Mouse (Mus musculus): ENCODE results near the gene Batf3.

The Batf3 gene

DNA sequence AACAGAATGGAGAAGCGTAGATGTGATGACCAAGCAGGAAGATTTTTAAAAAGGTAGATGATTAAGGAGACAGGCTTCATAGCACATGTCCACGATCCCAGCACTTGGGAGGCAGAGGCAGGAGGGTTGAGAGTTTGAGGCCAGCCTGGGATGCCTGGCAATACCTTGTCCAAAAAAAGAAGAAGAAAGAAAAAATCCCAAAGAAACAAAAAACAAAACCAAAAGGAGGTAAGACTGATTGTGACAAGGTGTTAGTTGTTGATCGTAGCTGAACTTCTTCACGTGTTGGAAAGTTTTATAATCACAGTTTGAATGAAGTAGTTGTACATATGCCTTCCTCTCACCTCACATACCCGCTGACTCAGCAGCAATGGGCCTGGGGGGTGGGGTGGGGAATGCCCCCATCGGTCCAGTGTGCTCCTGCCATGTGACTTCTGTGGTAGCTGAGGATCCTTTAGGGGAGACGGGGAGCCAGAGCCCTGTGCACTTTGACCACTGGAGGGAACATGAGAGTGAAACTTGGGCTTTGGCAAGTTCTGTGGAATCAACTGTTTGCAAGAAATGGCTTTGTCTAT, 11.3 kb upstream of the Batf3 start:
- CTCF ChIA-PET: no interaction called here

DNA sequence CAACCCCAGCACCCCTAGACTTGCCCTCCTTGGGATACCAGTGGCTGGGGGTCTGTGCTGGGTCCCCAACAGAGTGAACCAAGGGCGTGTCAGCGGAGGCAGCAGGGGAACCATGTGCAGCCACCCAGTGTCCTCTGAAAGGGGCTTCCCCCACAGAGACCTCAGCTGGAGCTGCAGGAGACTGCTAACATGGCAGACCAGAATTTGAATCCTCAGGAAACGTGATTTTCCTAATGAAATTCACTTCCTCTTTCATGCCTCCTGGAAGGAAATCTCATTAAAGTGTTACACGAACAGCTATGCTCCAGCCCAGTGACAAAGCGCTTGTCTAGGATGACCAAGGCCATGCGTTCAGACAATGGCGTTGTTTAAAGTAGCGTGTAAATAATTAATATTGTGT, 10.7 kb upstream of the Batf3 start:
- CTCF ChIA-PET: no interaction called here

DNA sequence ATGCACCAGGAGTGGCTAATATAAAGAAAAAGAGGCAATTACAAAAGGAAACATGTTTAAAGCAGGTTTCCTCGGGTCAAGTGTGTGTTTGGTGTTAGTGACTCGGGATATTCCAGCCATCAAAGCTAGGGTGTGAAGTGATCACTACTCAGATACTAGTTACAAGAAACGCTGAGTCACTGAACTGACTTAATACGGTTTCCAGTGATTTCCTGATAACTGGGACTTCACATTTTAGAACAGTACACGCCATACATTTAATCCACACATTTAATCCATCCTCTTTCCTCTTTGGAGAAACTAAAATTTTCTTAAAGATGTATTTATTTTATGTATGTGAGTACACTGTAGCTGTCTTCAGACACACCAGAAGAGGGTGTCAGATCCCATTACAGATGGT, 9.7 kb upstream of the Batf3 start:
- CTCF ChIA-PET: no interaction called here

DNA sequence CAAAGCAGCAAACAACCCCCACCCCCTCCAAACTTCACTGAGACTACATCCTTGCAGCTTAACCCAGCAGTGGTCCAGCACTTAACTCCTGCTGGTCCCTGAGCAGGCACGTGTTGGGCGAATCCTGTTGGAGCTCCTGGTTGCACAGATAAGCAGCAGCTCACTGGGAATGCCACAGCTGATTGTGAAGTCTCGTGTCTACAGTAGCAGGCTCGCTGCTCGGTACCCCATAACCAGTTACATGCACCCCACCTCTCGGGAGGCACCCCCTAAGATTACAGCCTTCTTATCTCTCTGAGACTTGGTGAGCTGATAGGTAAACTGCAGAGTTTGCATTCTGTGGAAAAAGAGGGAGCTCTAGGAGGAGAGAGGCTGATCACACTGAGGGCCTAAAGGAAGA, 8.3 kb upstream of the Batf3 start:
- CTCF ChIA-PET: no interaction called here

DNA sequence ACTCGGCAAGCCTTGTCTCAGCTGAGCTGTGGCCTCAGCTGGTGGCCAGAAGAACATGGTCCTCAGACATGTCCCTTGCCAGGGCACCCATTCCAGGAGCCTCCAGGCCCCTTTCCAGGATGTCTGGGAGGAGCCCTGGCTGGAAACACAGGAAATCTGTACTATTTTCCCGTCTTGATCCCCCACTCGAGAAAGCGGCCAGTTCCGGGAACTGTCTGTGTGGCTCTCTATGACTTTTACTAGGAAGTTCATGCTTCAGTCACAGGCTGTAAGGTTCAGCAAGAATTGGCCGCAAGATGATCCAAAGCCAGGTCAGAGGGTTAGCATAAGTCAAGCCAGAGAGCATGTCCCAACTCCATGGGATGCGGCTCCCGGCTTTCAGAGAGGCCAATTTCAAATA, 5.6 kb upstream of the Batf3 start:
- CTCF ChIA-PET: no interaction called here

DNA sequence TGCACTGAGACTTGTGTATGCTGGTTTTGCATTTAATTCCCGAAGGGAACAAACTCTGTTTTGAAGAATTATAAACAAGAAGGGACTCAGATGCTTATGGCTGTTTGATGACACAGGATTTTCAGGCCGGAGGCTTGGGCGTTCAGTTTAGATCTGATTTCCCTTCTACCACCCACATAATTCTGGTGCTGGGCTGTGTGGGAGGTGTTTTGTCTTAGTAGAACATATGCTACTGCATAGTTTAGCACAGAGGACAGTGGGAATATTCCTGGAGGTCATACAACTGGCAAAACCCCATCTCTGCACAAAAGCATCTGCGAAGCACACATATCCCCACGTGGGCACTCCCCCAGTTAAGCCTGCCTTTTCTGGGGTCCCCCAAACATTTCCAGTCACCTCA, 4.1 kb upstream of the Batf3 start:
- CTCF ChIA-PET: interaction anchor here (0.6 kb wide), 1 partner anchor 19 kb away, joined by 3 read pairs; no protein-coding TSS in a partner anchor

DNA sequence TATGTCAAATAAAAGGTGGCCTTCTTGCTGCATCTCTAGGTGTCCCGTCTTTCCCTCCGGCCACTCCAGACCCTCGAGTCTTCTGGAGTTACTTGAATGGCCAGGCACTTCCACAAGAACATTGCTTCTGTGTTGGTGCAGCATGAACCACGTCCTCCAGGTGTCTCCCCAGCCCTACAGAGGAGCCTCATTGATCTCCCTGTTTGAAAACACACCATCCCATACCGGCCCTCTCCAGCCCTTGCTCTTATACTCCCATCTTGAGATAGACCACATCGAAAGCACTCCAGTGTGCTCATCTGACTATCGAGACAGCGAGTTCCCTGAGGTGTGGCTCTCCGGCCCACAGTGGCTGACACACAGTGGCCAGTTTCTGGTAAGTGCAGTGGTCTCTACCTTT, 2.6 kb upstream of the Batf3 start:
- CTCF ChIA-PET: no interaction called here

DNA sequence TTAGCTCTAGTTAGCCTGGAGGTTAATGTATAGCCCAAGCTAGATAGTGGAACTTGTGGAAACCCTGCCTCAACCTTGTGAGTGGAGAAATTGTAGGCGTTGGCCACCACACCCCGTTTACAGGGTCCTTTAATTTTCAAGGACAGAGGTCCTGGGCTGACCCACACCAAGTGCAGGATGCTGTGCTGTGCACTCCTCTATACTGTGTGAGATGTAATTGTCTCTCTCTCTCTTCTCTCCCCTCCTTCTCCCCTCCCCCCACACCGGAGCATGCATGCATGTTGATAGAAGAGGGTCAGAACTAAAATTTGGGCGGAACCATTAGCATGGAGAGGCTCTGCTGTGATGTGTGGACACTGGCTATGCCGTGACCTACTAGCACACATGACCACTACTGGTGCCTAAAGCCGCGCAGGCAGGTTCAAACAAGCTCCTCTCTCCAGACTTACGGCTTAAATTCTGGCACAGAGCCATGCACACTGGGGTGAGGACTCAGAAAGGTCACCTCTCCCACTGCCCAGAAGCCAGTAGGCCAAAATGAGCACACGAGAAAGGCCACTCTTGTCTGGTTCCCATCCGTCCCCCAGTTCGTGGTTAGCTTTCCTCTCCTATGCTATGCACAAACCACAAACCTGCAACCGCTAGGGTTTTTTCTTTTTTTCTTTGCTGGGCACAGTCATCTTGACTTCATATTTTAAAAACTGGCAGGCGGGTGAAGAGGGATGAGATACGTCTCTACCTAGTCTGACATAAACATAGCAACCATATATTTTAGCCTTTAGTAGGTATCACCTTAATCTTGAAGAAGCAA, 571 bp upstream of the Batf3 start:
- CTCF ChIA-PET: no interaction called here

DNA sequence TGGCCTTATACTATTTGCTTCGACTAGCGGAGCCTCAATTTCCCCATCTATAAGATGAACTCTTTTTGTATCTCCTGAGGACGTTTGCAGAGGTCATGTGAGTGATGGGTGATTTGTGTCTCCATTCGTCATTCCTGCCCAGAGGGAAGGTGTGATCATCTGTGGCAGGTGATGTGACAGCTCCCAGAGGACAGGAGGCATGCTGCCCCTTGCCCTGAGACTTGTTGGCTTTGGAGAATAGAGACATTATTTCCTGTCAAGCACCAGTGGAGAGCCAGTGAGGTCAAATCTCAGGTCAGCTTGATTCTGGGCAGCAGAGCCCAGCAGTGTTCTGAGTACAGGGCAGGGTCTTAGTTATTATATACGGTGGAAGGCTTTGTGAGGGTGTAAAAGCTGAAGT, 1.5 kb downstream of the Batf3 start:
- CTCF ChIA-PET: interaction anchor here (2.0 kb wide), 1 partner anchor 16 kb away, joined by 6 read pairs; no protein-coding TSS in a partner anchor

DNA sequence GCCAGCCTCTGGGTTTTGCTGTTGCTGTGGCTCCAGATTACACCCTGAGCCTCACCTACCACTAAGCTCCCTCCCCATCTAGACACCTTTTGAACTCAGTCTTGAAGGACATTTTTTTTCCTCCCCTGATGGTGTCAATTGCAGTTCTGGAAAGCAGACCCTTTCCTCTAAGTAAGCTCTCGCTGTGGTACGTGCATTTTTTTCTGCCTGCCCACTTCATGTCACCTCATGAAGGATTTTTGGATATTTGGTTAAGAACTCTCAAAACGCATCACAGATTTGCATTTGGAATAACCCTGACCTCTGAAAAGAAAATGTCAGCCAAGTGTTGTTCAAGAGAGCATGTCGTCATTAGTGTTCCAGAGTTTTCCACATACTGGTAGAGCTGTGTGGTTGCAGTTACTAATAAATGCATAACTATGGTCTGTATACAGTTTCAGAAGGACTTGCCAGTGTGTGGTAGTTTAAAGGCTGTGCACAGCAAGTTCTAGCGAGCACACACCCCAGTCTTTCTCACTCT, 2.2 kb downstream of the Batf3 start:
- CTCF ChIA-PET: interaction anchor here (2.0 kb wide), 1 partner anchor 17 kb away, joined by 6 read pairs; no protein-coding TSS in a partner anchor

DNA sequence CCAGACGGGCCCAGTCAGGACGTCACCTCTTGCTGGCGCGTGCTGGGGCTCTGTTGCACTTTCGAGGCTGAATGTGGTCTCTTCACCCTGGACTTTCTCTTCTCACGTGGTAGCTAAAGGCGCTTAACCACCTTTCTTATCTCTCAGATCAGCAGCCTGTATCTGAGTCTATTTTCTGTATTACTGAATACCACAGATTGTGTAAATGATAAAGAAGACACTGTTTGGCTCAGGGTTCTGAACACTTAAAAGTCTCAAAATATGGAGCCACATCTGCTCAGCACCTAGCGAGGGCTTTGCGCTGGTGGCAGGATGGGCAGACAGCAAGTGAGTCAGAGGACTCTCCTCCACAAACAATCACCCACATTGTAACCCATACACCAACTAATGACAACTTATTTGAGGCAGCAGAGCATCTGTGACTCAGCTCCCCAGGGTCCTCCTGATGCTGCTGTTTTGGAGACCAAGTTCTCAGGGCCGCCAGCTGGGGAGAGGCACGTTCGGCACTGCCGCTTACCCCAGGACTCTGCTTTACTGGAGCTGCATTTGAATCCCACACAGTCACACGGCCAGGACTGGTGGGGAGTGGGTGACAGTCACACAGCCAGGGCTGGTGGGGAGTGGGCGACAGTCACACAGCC, 5.2 kb downstream of the Batf3 start:
- CTCF ChIA-PET: no interaction called here

DNA sequence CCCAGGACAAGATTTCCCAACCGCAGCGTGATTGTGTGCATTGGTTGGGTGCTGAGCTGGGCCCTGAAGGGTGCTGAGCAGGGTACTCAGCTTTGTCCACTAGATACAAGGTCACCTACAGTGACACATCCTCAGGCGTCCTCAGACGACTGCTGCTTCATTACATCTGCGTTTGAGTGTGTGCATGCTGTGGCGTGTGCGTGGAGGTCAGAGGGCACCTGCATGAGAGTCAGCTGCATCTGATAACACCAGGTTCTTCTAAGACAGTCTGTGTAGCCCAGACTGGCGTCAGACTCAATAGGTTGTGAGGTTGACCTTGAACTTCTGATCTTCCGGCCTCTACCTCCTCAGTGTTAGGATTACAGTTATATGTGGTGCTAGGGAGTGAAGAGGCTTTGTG, 7.6 kb downstream of the Batf3 start:
- CTCF ChIA-PET: no interaction called here

DNA sequence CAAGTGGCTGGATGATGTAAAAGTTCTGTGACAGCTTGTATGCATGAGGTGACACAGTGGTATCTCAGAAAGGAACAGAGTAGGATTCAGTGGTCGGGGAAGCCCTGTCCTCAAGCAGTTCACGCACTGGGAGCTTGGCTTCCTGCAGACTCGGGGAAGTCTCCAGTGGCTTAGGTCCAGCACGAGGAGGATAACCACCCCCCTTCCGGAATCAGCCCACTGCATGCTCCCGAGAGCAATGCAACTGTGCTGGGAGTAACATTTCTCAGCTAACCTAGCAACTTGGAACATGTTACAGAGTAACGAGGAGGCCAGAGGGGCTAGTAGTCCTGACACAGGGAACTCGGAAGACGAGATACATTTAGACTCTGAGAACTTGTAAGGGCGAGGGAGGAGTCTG, 9.7 kb downstream of the Batf3 start:
- CTCF ChIA-PET: no interaction called here

DNA sequence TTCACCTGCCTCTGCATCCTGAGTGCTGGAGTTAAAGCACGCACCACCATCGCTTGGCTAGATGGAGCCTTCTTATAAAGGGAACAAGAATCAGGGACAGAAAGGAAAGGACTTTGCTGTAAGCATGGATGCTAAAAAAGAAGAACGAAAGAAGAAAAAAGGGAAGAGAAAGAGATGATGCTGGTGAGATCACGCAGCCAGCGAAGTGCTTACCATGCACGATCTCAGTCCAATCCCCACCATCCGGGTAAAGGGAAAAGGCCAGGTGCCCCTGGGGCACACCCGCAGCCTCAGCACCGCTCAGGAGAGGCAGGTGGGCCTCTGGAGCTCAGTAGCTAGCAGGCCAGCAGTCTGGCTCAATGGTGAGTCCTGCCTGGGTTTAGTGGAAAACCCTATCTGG, 12.3 kb downstream of the Batf3 start:
- CTCF ChIA-PET: no interaction called here

DNA sequence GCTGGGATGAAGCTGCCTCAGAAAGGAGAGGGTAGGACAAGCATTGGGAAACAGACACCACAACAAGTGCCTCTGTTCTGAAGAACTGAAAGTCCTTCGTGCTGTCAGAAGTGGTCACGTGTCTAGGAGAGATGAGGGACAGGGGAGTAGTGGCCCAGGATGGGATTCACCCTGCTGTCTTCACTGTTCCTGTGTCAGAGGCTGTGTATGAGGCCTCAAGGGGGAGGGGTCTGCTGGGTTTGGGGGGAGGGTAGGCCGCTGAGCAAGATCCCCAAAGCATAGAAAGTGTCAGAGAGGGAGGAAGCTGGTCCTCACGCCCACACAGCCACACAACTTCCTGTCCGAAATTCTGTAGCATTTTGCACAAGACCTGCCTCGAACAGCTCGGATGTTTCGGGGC, 13.5 kb downstream of the Batf3 start:
- CTCF ChIA-PET: interaction anchor here (0.6 kb wide), 1 partner anchor 30 kb away, joined by 14 read pairs; no protein-coding TSS in a partner anchor

DNA sequence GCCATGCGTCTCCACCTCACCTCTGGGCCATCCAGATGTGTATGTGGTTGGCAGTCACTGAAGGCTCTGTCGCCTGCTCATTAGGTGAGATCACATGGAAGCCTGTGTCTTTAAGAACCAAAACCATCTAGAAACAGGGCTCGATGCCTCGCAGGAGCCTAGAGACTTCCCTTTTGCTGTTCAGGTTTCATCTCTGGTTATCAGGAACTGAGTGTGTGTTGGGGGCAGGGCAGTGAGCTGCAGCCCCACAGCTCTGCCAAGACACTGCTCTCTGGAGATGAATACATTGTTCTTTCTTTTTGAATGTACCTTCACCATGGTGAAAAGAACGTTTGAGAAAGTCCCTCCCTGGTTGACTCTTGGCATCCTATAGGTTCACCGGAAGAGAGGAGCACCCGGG, 17.2 kb downstream of the Batf3 start:
- CTCF ChIA-PET: no interaction called here

DNA sequence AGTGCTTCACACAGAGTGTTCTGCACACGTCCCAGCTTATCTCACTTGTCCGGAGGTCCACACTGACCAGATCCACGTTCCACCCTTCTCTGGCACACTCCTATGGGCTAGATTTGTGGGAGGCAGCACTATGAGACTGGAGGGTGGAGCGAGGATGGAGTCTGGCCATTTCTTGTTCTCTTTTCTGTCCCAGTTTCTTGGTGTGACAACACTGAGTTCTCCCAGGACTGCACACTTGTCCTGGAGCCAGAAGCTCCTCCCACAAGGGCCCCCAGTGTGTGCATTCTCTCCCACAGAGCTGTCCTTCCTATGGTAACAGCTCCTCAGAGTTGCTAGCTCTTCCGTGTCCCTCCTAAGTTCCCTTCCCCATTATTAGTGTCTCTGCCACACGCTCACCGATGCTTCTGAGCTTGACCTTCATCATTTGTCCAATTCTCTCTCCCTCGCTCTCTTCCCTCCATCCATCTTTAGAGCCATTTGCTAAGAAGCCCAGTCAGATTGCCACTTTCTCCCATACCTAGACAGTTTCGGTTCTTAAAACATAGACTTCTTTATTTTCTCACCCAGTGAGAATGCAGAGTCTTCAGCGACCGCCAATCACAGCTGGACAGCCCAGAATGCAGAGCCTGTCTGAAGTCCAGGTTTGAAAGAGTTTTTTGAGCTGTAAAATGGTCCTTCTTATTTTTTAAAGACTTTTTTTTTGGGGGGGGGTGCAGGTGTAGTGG, 18.0 kb downstream of the Batf3 start:
- CTCF ChIA-PET: interaction anchor here (0.9 kb wide), 1 partner anchor 37 kb away, joined by 5 read pairs; no protein-coding TSS in a partner anchor

DNA sequence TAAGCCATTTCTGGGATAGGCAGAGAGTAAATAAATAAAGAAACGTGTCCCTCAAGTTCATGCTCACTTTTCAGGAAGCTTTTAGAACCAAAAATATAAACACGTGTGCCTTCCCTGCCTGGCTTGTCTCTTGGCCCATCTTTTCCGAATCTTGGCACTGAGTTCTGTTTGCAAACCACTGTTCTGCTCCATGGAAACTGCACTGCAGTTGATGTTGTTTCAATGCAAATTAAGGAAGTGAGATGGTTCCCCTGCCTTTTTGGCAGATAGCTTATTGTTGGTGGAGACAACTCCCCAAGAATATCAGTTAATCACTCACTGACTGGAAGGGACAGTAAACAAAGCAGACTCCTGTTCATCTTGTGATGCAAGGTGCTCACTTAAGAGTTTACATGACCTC, 25.1 kb downstream of the Batf3 start:
- CTCF ChIA-PET: no interaction called here

DNA sequence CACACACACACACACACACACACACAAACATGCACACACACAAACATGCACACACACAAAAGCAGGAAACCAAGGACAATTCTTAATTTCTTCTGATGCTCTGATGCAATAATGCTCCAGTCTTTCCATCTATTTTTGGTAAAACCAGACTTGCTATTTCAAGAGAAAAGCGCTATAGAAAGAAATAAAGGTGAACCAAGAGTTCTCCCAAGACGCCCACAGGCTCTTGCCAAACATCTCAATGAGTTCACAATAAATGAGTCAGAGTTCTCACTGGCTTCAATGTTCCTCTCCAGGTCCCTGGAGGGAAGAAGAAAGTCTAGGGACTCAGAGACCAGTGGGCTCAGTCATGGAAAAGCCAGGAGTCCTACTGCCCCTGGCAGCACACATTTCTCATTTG, 26.0 kb downstream of the Batf3 start:
- CTCF ChIA-PET: no interaction called here

DNA sequence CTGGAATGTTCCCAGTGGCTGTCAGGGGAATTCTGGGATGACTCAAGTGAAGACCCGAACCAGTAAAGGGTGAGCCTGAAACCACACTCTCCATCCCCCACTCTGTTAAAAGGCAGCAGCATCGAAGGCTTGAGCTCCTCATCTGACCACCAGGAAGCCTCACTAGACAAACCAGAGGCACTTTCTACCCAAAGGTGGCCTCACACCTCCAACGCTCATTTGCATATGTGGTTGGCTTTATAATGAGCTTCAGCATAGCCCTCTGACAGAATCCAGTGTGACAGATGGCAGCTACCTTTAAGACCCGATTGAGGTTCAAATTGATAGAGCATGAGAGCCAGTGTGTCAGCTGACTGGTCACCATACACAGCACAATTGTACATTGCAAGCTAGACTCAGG, 26.6 kb downstream of the Batf3 start:
- CTCF ChIA-PET: no interaction called here

DNA sequence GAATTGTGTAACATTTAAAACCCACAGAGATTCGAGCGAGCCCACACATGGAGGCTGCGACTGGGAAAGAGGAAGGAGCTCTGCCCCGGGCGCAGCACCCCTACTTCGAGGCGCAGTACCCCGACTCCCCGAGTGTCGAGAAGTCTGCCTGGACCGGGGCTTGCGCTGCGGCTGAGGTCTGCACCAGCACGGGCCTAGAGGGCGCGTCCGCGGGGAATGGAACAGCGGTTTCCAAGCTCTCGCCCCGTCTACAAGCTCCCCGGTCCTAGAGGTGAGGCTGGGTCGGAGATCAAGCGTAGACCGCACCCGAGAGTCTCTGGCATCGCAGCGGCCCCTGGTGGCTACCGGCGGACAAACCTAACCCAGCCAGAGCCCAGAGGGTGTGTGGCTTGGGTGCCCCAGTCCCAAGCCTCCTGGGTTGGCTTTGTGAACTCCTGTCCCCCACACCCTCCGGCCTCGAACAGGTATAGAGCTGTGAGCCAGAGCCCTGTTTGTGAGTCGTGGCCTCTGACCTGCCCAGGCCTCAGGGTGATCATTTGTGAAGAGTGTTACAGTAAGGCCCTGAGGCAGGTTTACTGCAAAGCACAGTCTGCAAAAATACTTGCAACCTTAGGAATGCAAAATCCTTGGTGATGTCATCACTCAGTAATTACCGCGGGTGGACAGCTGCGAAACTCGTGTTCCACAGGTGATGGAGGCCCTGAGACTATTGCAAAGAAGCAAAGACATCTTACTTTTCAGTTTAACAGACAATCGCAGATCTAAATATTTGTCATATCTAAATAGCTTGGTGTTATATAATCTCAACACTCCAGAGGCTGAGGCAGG, 28.4 kb downstream of the Batf3 start:
- CTCF ChIA-PET: interaction anchor here (0.6 kb wide), 1 partner anchor 113 kb away, joined by 3 read pairs; no protein-coding TSS in a partner anchor
